Mouse (Mus musculus) olfactory bulb, adult 2 months (tissue): ENCODE results near the gene Gpr158. TPM values are rescaled to one million over a fixed set of nuclear protein-coding genes. Genes with fewer than 3 reads are reported as not detected.

Source experiments
- H3K27ac ChIP-seq: fragments of 200-500 bp; 2 replicates; pipeline ENCODE4 v1.5.1; 2012; ENCODE audit warnings: low read depth, low read length; ENCODE audit not compliant: insufficient read depth
- H3K4me1 ChIP-seq: fragments of 200-500 bp; 2 replicates; pipeline ENCODE4 v1.6.1; 2012; ENCODE audit warnings: low read length; ENCODE audit not compliant: control insufficient read depth, insufficient read depth
- H3K4me3 ChIP-seq: fragments of 200-500 bp; 2 replicates; pipeline ENCODE4 v1.5.1; 2012; ENCODE audit warnings: mild to moderate bottlenecking, low read depth, low read length, moderate library complexity; ENCODE audit not compliant: insufficient read depth
- CTCF ChIP-seq: fragments of 200-500 bp; IDR thresholded peaks from 2 replicates; pipeline ENCODE4 v1.5.1; 2012; ENCODE audit warnings: low read depth, mild to moderate bottlenecking, low read length, moderate library complexity; ENCODE audit not compliant: insufficient read depth
- POLR2A ChIP-seq: fragments of 200-500 bp; IDR thresholded peaks from 2 replicates; pipeline ENCODE4 v1.6.1; 2012; ENCODE audit warnings: mild to moderate bottlenecking, low read depth, low read length, moderate library complexity; ENCODE audit not compliant: insufficient read depth
- polyA plus RNA-seq: library from polyadenylated mRNA; stranded (reverse); fragments of >200 nt; gene quantifications from 2 replicates; pipeline ENCODE4 v1.2.4, GENCODE M21; 2012; ENCODE audit warnings: low replicate concordance; ENCODE audit not compliant: missing spikeins, insufficient read depth, insufficient read length

The Gpr158 gene
- polyA plus RNA-seq, 1 experiment, result not detected

- TF ChIP-seq CTCF (no peak), POLR2A (no peak)
Observed at GRCm38 (mm10) chr2:21864061-21864460, 496.7 kb downstream of the Gpr158 start.

More at GRCm38 (mm10) chr2:21864061-21864460, 496.7 kb downstream of the Gpr158 start:
- Histone ChIP-seq H3K27ac (0 out of 2 replicates have a peak overlapping the region, but pooled peaks have one; percentile 37), H3K4me3 (no peak overlapping the region), H3K4me1 (no peaks in the 10 kb centered on the region)

Other genes with a start within 250 kb of the Gpr158 start
- not detected in 2 replicates for gene Enkur, start 162.2 kb upstream of the Gpr158 start, polyA plus RNA-seq
- not detected in 2 replicates for gene Thnsl1, start 161.8 kb upstream of the Gpr158 start, polyA plus RNA-seq